Mouse (Mus musculus) liver, embryonic 14.5 days (tissue): ENCODE measurements around the gene Rhbg. TPM values are rescaled to one million over a fixed set of nuclear protein-coding genes. Genes with fewer than 3 reads are reported as not detected.

Source experiments
- ATAC-seq: fragments of 200-750 bp; cut with Nextera tagmentation; 2 replicates; pipeline ENCODE4 v1.8.0; 2017; ENCODE audit warnings: moderate number of reproducible peaks, mild to moderate bottlenecking, moderate library complexity; ENCODE audit not compliant: insufficient read depth
- DNase-seq, 3 experiments: peaks; one replicate each; pipeline ENCODE4 v3.0.0-alpha.2; 2012 to 2013; ENCODE audit warnings: low read depth in 3 of 3, low spot score in 3 of 3
- H3K27ac ChIP-seq: fragments of 300-500 bp; sonication (generic); 2 replicates; pipeline ENCODE4 v1.5.1; 2014; ENCODE audit warnings: moderate library complexity, mild to moderate bottlenecking, control low read depth, inconsistent platforms
- H3K27me3 ChIP-seq: fragments of 300-500 bp; sonication (generic); 2 replicates; pipeline ENCODE4 v1.6.1; 2014; ENCODE audit warnings: mild to moderate bottlenecking, low read length, moderate library complexity; ENCODE audit not compliant: control insufficient read depth, insufficient read depth
- H3K36me3 ChIP-seq: fragments of 300-500 bp; sonication (generic); replicated peaks from 2 replicates; pipeline ENCODE4 v1.6.1; 2014; ENCODE audit warnings: low read depth; ENCODE audit not compliant: control insufficient read depth, insufficient read depth
- H3K4me1 ChIP-seq, 2 experiments: fragments of 200-500 bp in 1 of 2; fragments of 300-500 bp in 1 of 2; sonication (generic) in 1 of 2; replicated peaks; 2 replicates each; pipeline ENCODE4 v1.6.1; 2012 to 2014; ENCODE audit warnings: antibody characterized with exemption in 1 of 2, inconsistent platforms in 1 of 2, low read length in 1 of 2; ENCODE audit not compliant: control insufficient read depth in 2 of 2, insufficient read depth in 2 of 2
- H3K4me2 ChIP-seq: fragments of 300-500 bp; sonication (generic); 2 replicates; pipeline ENCODE4 v1.6.1; 2014; ENCODE audit warnings: low read depth, mild to moderate bottlenecking, control low read depth, moderate library complexity
- H3K4me3 ChIP-seq, 2 experiments: fragments of 200-500 bp in 1 of 2; fragments of 300-500 bp in 1 of 2; sonication (generic) in 1 of 2; 2 replicates each; pipeline ENCODE4 v1.5.1; 2012 to 2014; ENCODE audit warnings: low read depth in 2 of 2, low read length in 2 of 2, mild to moderate bottlenecking in 2 of 2, control low read depth in 1 of 2, inconsistent platforms in 1 of 2, moderate library complexity in 1 of 2; ENCODE audit not compliant: insufficient read depth in 1 of 2
- H3K9ac ChIP-seq: fragments of 300-500 bp; sonication (generic); replicated peaks from 2 replicates; pipeline ENCODE4 v1.6.1; 2014; ENCODE audit warnings: mild to moderate bottlenecking, control low read depth, moderate library complexity
- H3K9me3 ChIP-seq: fragments of 300-500 bp; sonication (generic); 2 replicates; pipeline ENCODE4 v1.6.1; 2016; ENCODE audit warnings: low read length, mixed read lengths; ENCODE audit not compliant: control insufficient read depth
- CTCF ChIP-seq: IDR thresholded peaks from 2 replicates; pipeline ENCODE4 v1.5.1; 2016; ENCODE audit warnings: antibody characterized with exemption, low read depth, control low read depth
- EP300 ChIP-seq: IDR thresholded peaks from 2 replicates; pipeline ENCODE4 v1.6.1; 2016; ENCODE audit warnings: antibody characterized with exemption, low read depth
- WGBS: fragments of 180-500 bp; shearing (Covaris S2); extraction: QIAGEN DNeasy Blood & Tissue Kit; methylation state at CpG from one replicate; pipeline ENCODE4 v1.1.7; 2014; ENCODE audit not compliant: insufficient replicate concordance; 5-methylcytosine and 5-hydroxymethylcytosine counted together
- polyA plus RNA-seq, 2 experiments: library from polyadenylated mRNA; depleted of rRNA in 1 of 2; stranded (reverse) in 1 of 2; unstranded in 1 of 2; fragments of >200 nt; fragmentation: Nextera tagmentation in 1 of 2; extraction: Ambion mirVana in 1 of 2; gene quantifications; 2 replicates each; pipeline versions ENCODE4 v1.2.1 to v1.2.3; 2012 to 2014

The Rhbg gene
- polyA plus RNA-seq, 2 experiments: 5.6 to 7.6 TPM

GRCm38 (mm10) chr3:88237556-88238194, 16.8 kb downstream of the Rhbg start:
- Histone ChIP-seq H3K9ac (no peak overlapping the region), H3K4me3 (no peak overlapping the region), H3K4me2 (peak overlapping the region; percentile 23; the same call in 1 of the 2 replicates), H3K27ac (no peak overlapping the region), H3K4me1 (no peaks in the 10 kb centered on the region), H3K9me3 (no peaks in the 10 kb centered on the region), H3K36me3 (no peaks in the 10 kb centered on the region), H3K27me3 (peaks cover 49% of the 10 kb centered on the region)
- 5% methylated on average over 10 of the region's 10 CpGs for WGBS
- TF ChIP-seq CTCF (peak; percentile 73), EP300 (no peak)
- DNase-seq (no peak), ATAC-seq (no peak)

GRCm38 (mm10) chr3:88237161-88237555, 17.4 kb downstream of the Rhbg start:
- TF ChIP-seq CTCF (no peak), EP300 (no peak)
- H3K9ac ChIP-seq: no peak overlapping the region
- no peaks in the 10 kb centered on the region for H3K9me3 ChIP-seq
- no peaks in the 10 kb centered on the region for H3K36me3 ChIP-seq
- no peak overlapping the region for H3K4me2 ChIP-seq
- H3K27me3 ChIP-seq: peaks cover 45% of the 10 kb centered on the region
- ATAC-seq (no peak), DNase-seq (no peak)
- no peak overlapping the region for H3K4me3 ChIP-seq
- 20% methylated on average over 6 of the region's 6 CpGs for WGBS
- no peaks in the 10 kb centered on the region for H3K4me1 ChIP-seq
- no peak overlapping the region for H3K27ac ChIP-seq

- no peak overlapping the region for H3K4me2 ChIP-seq
- no peak overlapping the region for H3K27ac ChIP-seq
- TF ChIP-seq CTCF (no peak), EP300 (no peak)
- no peak for ATAC-seq
- 43% methylated on average over 2 of the region's 2 CpGs for WGBS
- no peak overlapping the region for H3K4me3 ChIP-seq
- no peak for DNase-seq
- no peak overlapping the region for H3K9ac ChIP-seq
- no peaks in the 10 kb centered on the region for H3K9me3 ChIP-seq
- H3K36me3 ChIP-seq: no peaks in the 10 kb centered on the region
- peaks cover 32% of the 10 kb centered on the region for H3K27me3 ChIP-seq
- H3K4me1 ChIP-seq: no peaks in the 10 kb centered on the region
Observed at GRCm38 (mm10) chr3:88235616-88236015, 18.9 kb downstream of the Rhbg start.

GRCm38 (mm10) chr3:88235216-88235615, 19.3 kb downstream of the Rhbg start:
- H3K27ac ChIP-seq: no peak overlapping the region
- H3K9me3 ChIP-seq: no peaks in the 10 kb centered on the region
- no peaks in the 10 kb centered on the region for H3K4me1 ChIP-seq
- no peak overlapping the region for H3K4me3 ChIP-seq
- no peak for ATAC-seq
- no peaks in the 10 kb centered on the region for H3K36me3 ChIP-seq
- TF ChIP-seq CTCF: peak; percentile 64
- no peak for TF ChIP-seq EP300
- no peak overlapping the region for H3K4me2 ChIP-seq
- H3K9ac ChIP-seq: no peak overlapping the region
- DNase-seq: no peak
- WGBS: 9% methylated on average over 3 of the region's 3 CpGs
- peaks cover 31% of the 10 kb centered on the region for H3K27me3 ChIP-seq

- Histone ChIP-seq H3K4me1 (no peaks in the 10 kb centered on the region), H3K4me3 (no peak overlapping the region), H3K9me3 (no peaks in the 10 kb centered on the region), H3K36me3 (no peaks in the 10 kb centered on the region), H3K27ac (no peak overlapping the region), H3K27me3 (peaks cover 22% of the 10 kb centered on the region), H3K9ac (no peak overlapping the region), H3K4me2 (no peak overlapping the region)
- no peak for ATAC-seq
- no peak for TF ChIP-seq CTCF
- no peak for TF ChIP-seq EP300
- no peak for DNase-seq
- WGBS: 58% methylated on average over 8 of the region's 8 CpGs
Observed at GRCm38 (mm10) chr3:88234041-88234440, 20.5 kb downstream of the Rhbg start.
